Mouse (Mus musculus) hematopoietic stem cell, adult 5-6 weeks (primary cell): Measurements from ENCODE around the gene Klk11. TPM values are rescaled to one million over a fixed set of nuclear protein-coding genes. Genes with fewer than 3 reads are reported as not detected.

ENCODE experiments used
- ATAC-seq, 2 experiments: fragments of 125-278 bp in 1 of 2; replicated peaks in 1 of 2; 2 replicates each; pipeline ENCODE4 v1.8.0; 2016 to 2017; ENCODE audit warnings: inconsistent platforms in 2 of 2, mild to moderate bottlenecking in 2 of 2, moderate number of reproducible peaks in 2 of 2, low read depth in 1 of 2, moderate TSS enrichment in 1 of 2; ENCODE audit not compliant: low FRiP score in 2 of 2, poor library complexity in 2 of 2, severe bottlenecking in 2 of 2, insufficient read depth in 1 of 2, low TSS enrichment in 1 of 2
- total RNA-seq: library from RNA; stranded (forward); fragments of 172-1452, 232-1000 nt; gene quantifications from 2 replicates; pipeline ENCODE4 v1.2.3, GENCODE M21; 2017

Klk11 gene
- not detected in 2 replicates for total RNA-seq

- no peak for ATAC-seq
Observed at GRCm38 (mm10) chr7:43774364-43774763, at the start of gene Klk11. Klk11 (plus strand) TSS chr7:43774604.

GRCm38 (mm10) chr7:43747788-43748187 is 26.6 kb upstream of the Klk11 start:
- peak; percentile 69 to 71; a peak in 3 of 4 replicates for ATAC-seq

GRCm38 (mm10) chr7:43752806-43753205 is 21.6 kb upstream of the Klk11 start:
- no peak for ATAC-seq

GRCm38 (mm10) chr7:43766484-43766883 is 7.9 kb upstream of the Klk11 start:
- ATAC-seq = no peak

- ATAC-seq = no peak
Observed at GRCm38 (mm10) chr7:43768597-43768996, 5.8 kb upstream of the Klk11 start, which contains the start of gene Klk12. Klk12 (plus strand) TSS chr7:43768897.

- no peak for ATAC-seq
Observed at GRCm38 (mm10) chr7:43769636-43770035, 4.8 kb upstream of the Klk11 start.

GRCm38 (mm10) chr7:43770701-43771100 is 3.7 kb upstream of the Klk11 start:
- ATAC-seq = no peak

GRCm38 (mm10) chr7:43771916-43772315 is 2.5 kb upstream of the Klk11 start:
- no peak for ATAC-seq

GRCm38 (mm10) chr7:43772901-43773300 is 1.5 kb upstream of the Klk11 start:
- 0 out of 4 replicates have a peak, but pooled peaks of 1 of the 2 experiments have one; percentile 17 for ATAC-seq

- no peak for ATAC-seq
Observed at GRCm38 (mm10) chr7:43774802-43775201, 398 bp downstream of the Klk11 start.

- ATAC-seq = no peak
Observed at GRCm38 (mm10) chr7:43775311-43776057, 1.1 kb downstream of the Klk11 start.

- no peak for ATAC-seq
Observed at GRCm38 (mm10) chr7:43776506-43776905, 2.1 kb downstream of the Klk11 start.

- ATAC-seq = no peak
Observed at GRCm38 (mm10) chr7:43777423-43777822, 3.0 kb downstream of the Klk11 start.

- ATAC-seq = no peak
Observed at GRCm38 (mm10) chr7:43778176-43778970, 4.0 kb downstream of the Klk11 start.

GRCm38 (mm10) chr7:43780241-43780640 is 5.8 kb downstream of the Klk11 start:
- no peak for ATAC-seq

- ATAC-seq = no peak
Observed at GRCm38 (mm10) chr7:43780746-43781145, 6.3 kb downstream of the Klk11 start, which contains the start of gene Klk10. Klk10 (plus strand) TSS chr7:43781035.

GRCm38 (mm10) chr7:43781541-43781940 is 7.1 kb downstream of the Klk11 start:
- no peak for ATAC-seq
